Mouse (Mus musculus) lung, postnatal 0 days (tissue): ENCODE measurements around the gene Tspan18.

Source experiments
- CTCF ChIP-seq: IDR thresholded peaks from 2 replicates; pipeline ENCODE4 v1.5.1; 2016; ENCODE audit warnings: antibody characterized with exemption, mild to moderate bottlenecking
- EP300 ChIP-seq: IDR thresholded peaks from 2 replicates; pipeline ENCODE4 v1.6.1; 2016; ENCODE audit warnings: antibody characterized with exemption, mild to moderate bottlenecking, control low read depth

GRCm38 (mm10) chr2:93154486-93155032 lies 179.7 kb downstream of the Tspan18 start:
- no peak for TF ChIP-seq EP300
- peak; percentile 34 for TF ChIP-seq CTCF
